Mouse (Mus musculus): ENCODE results near the gene Mllt3.
A peak's percentile ranks its signal among the peaks of the same experiment; 100 is the strongest.

Mllt3 gene

GRCm38 (mm10) chr4:87953268-87953667, 79.9 kb downstream of the Mllt3 start:
- no peak for DNase-seq (ENCODE audit: low spot score)

- DNase-seq (ENCODE audit: low spot score) = no peak
Measured at GRCm38 (mm10) chr4:87949451-87949850, 83.7 kb downstream of the Mllt3 start.

- no peak for DNase-seq (ENCODE audit: low spot score)
Measured at GRCm38 (mm10) chr4:87944320-87944719, 88.8 kb downstream of the Mllt3 start.

GRCm38 (mm10) chr4:87942921-87943403, 90.2 kb downstream of the Mllt3 start:
- DNase-seq (ENCODE audit: low spot score) = no peak

GRCm38 (mm10) chr4:87939474-87940154, 93.5 kb downstream of the Mllt3 start:
- DNase-seq (ENCODE audit: low spot score) = no peak

- DNase-seq (ENCODE audit: low spot score) = peak; percentile 74
Measured at GRCm38 (mm10) chr4:87936326-87936725, 96.8 kb downstream of the Mllt3 start.

GRCm38 (mm10) chr4:87933701-87934337, 99.3 kb downstream of the Mllt3 start:
- DNase-seq (ENCODE audit: low spot score) = peak; percentile 49

GRCm38 (mm10) chr4:87930356-87931245, 102.6 kb downstream of the Mllt3 start:
- DNase-seq (ENCODE audit: low spot score) = no peak

GRCm38 (mm10) chr4:87928603-87929199, 104.5 kb downstream of the Mllt3 start:
- no peak for DNase-seq (ENCODE audit: low spot score)

- DNase-seq (ENCODE audit: low spot score) = no peak
Measured at GRCm38 (mm10) chr4:87927354-87927753, 105.8 kb downstream of the Mllt3 start.

GRCm38 (mm10) chr4:87920664-87921063, 112.5 kb downstream of the Mllt3 start:
- no peak for DNase-seq (ENCODE audit: low spot score)

GRCm38 (mm10) chr4:87911172-87911994, 121.8 kb downstream of the Mllt3 start:
- no peak for DNase-seq (ENCODE audit: low spot score)

- no peak for DNase-seq (ENCODE audit: low spot score)
Measured at GRCm38 (mm10) chr4:87905149-87905771, 127.9 kb downstream of the Mllt3 start.

- DNase-seq (ENCODE audit: low spot score) = no peak
Measured at GRCm38 (mm10) chr4:87904722-87905121, 128.4 kb downstream of the Mllt3 start.

GRCm38 (mm10) chr4:87902584-87902983, 130.6 kb downstream of the Mllt3 start:
- DNase-seq (ENCODE audit: low spot score) = no peak

GRCm38 (mm10) chr4:87901166-87901565, 132.0 kb downstream of the Mllt3 start:
- peak; percentile 12 for DNase-seq (ENCODE audit: low spot score)

- no peak for DNase-seq (ENCODE audit: low spot score)
Measured at GRCm38 (mm10) chr4:87893498-87893897, 139.7 kb downstream of the Mllt3 start.

GRCm38 (mm10) chr4:87893012-87893411, 140.2 kb downstream of the Mllt3 start:
- DNase-seq (ENCODE audit: low spot score) = no peak

- no peak for DNase-seq (ENCODE audit: low spot score)
Measured at GRCm38 (mm10) chr4:87883225-87883875, 149.8 kb downstream of the Mllt3 start.

- DNase-seq (ENCODE audit: low spot score) = no peak
Measured at GRCm38 (mm10) chr4:87881995-87882394, 151.2 kb downstream of the Mllt3 start.
